Mouse (Mus musculus): ENCODE data around the gene Lcn4. TPM values are rescaled to one million over a fixed set of nuclear protein-coding genes. Genes with fewer than 3 reads are reported as not detected.

The Lcn4 gene
- polyA plus RNA-seq, 1 experiment from 2014 or later, result 0.14 TPM

DNA sequence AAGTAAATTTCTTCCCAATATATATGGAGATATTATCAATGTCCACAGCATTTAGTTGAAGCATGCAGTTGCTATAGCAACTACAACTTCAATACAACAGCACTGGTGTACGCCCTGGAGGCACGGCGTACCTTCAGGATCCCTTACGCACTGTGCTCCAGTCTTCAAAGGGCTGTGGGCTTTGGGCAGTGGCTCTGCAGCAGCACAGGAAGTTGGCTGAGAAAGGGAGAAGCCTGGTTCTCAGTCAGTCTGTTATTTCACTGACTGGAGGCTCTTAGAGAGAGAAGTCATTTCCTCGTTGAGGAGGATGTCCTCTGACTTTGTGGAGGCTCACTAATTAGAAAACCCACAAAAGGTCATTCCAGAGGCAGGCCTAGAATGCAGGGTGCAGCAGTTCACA lies 48.1 kb downstream of the Lcn4 start:
- Histone ChIP-seq H3K27ac (ENCODE audit: low read depth) (no peak overlapping the region), H3K9me3 (ENCODE audit: low read length) (no peaks in the 10 kb centered on the region), H3K4me3 (ENCODE audit: low read depth, low read length) (no peak overlapping the region), H3K27me3 (ENCODE audit: insufficient read depth, low read length) (peaks cover 6% of the 10 kb centered on the region; the same call in 1 of the 2 replicates), H3K4me1 (ENCODE audit: insufficient read depth) (peaks cover 2% of the 10 kb centered on the region; the same call in 1 of the 2 replicates), H3K4me2 (ENCODE audit: low read depth, low read length) (no peak overlapping the region), H3K36me3 (replicated peaks; ENCODE audit: insufficient read depth, low read length) (no peaks in the 10 kb centered on the region), H3K9ac (replicated peaks) (no peak overlapping the region)
- TF ChIP-seq CTCF (IDR thresholded peaks at IDR 0.05; ENCODE audit: low read depth) (no peak), EP300 (IDR thresholded peaks at IDR 0.05; ENCODE audit: low read depth) (no peak)
- ATAC-seq, result no peak
- WGBS (ENCODE audit: insufficient replicate concordance), result 51% methylated on average over 5 of the region's 5 CpGs
- DNase-seq, result no peak

DNA sequence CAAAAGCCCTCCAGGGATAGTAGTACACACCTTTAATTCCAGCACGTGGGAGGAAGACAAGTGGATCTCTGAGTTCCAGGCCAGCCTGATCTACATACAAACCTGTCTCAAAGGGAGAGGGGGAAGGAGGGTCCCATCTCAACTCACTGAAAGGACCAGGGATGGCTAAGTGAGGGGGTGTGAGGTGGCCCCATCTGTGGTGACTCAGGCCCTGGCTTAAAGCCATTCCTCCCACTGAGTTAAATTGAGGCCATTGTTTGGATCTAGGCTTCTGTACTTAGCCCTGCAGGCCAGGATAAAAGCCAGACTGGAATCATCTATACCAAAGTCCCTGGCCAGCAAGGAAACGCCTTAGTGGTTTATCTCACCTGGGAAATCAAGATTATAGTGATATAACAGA lies 49.8 kb downstream of the Lcn4 start:
- Histone ChIP-seq H3K36me3 (replicated peaks; ENCODE audit: insufficient read depth, low read length) (no peaks in the 10 kb centered on the region), H3K4me2 (ENCODE audit: low read depth, low read length) (no peak overlapping the region), H3K9ac (replicated peaks) (no peak overlapping the region), H3K27me3 (ENCODE audit: insufficient read depth, low read length) (no peaks in the 10 kb centered on the region), H3K4me3 (ENCODE audit: low read depth, low read length) (no peak overlapping the region), H3K27ac (ENCODE audit: low read depth) (no peak overlapping the region), H3K4me1 (ENCODE audit: insufficient read depth) (no peaks in the 10 kb centered on the region), H3K9me3 (ENCODE audit: low read length) (no peaks in the 10 kb centered on the region)
- TF ChIP-seq EP300 (IDR thresholded peaks at IDR 0.05; ENCODE audit: low read depth) (no peak), CTCF (IDR thresholded peaks at IDR 0.05; ENCODE audit: low read depth) (no peak)
- DNase-seq, result no peak
- ATAC-seq, result no peak
- 52% methylated on average over 2 of the region's 2 CpGs for WGBS (ENCODE audit: insufficient replicate concordance)

DNA sequence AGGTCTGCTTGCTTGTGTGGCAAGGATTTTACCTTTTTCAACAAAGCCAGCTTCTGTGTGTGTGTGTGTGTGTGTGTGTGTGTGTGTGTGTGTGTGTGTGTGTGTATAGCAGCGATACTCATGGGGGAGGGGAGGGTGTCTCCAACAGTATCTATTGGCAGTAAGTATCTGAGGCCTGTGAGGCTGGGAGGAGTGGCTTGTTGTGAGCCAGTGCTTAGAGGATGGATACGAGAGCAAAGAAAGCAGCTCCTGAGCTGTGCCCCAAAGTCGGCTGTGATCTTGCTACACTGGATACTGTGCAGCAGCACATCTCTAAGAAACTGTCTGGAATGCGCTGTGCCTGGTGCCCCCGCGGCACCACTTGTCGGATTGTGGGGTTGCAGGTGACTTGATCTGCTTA lies 53.2 kb downstream of the Lcn4 start:
- no peaks in the 10 kb centered on the region for H3K36me3 ChIP-seq (replicated peaks; ENCODE audit: insufficient read depth, low read length)
- 60% methylated on average over 7 of the region's 7 CpGs for WGBS (ENCODE audit: insufficient replicate concordance)
- no peaks in the 10 kb centered on the region for H3K4me1 ChIP-seq (ENCODE audit: insufficient read depth)
- TF ChIP-seq EP300 (IDR thresholded peaks at IDR 0.05; ENCODE audit: low read depth) (no peak), CTCF (IDR thresholded peaks at IDR 0.05; ENCODE audit: low read depth) (no peak)
- ATAC-seq, result no peak
- H3K27ac ChIP-seq (ENCODE audit: low read depth), result no peak overlapping the region
- no peak for DNase-seq
- H3K9me3 ChIP-seq (ENCODE audit: low read length), result no peaks in the 10 kb centered on the region
- no peaks in the 10 kb centered on the region for H3K27me3 ChIP-seq (ENCODE audit: insufficient read depth, low read length)
- no peak overlapping the region for H3K4me3 ChIP-seq (ENCODE audit: low read depth, low read length)
- H3K4me2 ChIP-seq (ENCODE audit: low read depth, low read length), result no peak overlapping the region
- H3K9ac ChIP-seq (replicated peaks), result no peak overlapping the region

Other genes starting within 250 kb of the Lcn4 start
- gene Sec16a, start 226.1 kb downstream of the Lcn4 start, polyA plus RNA-seq (2015; fragmentation: Nextera tagmentation; extraction: Ambion mirVana), result 7.8 and 8.0 TPM in 2 replicates
- gene Notch1, start 154.6 kb downstream of the Lcn4 start, polyA plus RNA-seq (2015; fragmentation: Nextera tagmentation; extraction: Ambion mirVana), result 2.0 and 2.1 TPM in 2 replicates
- 49.6 and 53.0 TPM in 2 replicates for gene Egfl7, start 91.3 kb downstream of the Lcn4 start, polyA plus RNA-seq (2015; fragmentation: Nextera tagmentation; extraction: Ambion mirVana)
- not detected in 2 replicates for gene Gm20532, start 84.6 kb downstream of the Lcn4 start, polyA plus RNA-seq (2015; fragmentation: Nextera tagmentation; extraction: Ambion mirVana)
- 215 and 221 TPM in 2 replicates for gene Agpat2, start 66.9 kb downstream of the Lcn4 start, polyA plus RNA-seq (2015; fragmentation: Nextera tagmentation; extraction: Ambion mirVana)
- 0.48 and 0.56 TPM in 2 replicates for gene Fam69b, start 42.8 kb downstream of the Lcn4 start, polyA plus RNA-seq (2015; fragmentation: Nextera tagmentation; extraction: Ambion mirVana)
- gene Abo, start 193.7 kb upstream of the Lcn4 start, polyA plus RNA-seq (2015; fragmentation: Nextera tagmentation; extraction: Ambion mirVana), result not detected in 2 replicates
- gene Surf6, start 231.6 kb upstream of the Lcn4 start, polyA plus RNA-seq (2015; fragmentation: Nextera tagmentation; extraction: Ambion mirVana), result 7.5 and 8.4 TPM in 2 replicates
- gene Med22, start 239.4 kb upstream of the Lcn4 start, polyA plus RNA-seq (2015; fragmentation: Nextera tagmentation; extraction: Ambion mirVana), result 13.2 and 14.4 TPM in 2 replicates
- 341 and 347 TPM in 2 replicates for gene Rpl7a, start 239.5 kb upstream of the Lcn4 start, polyA plus RNA-seq (2015; fragmentation: Nextera tagmentation; extraction: Ambion mirVana)
- 14.6 and 15.3 TPM in 2 replicates for gene Surf2, start 245.1 kb upstream of the Lcn4 start, polyA plus RNA-seq (2015; fragmentation: Nextera tagmentation; extraction: Ambion mirVana)
- gene Surf1, start 245.2 kb upstream of the Lcn4 start, polyA plus RNA-seq (2015; fragmentation: Nextera tagmentation; extraction: Ambion mirVana), result 29.8 and 30.1 TPM in 2 replicates

Data from liver, postnatal 0 days (tissue).